Mouse (Mus musculus): Measurements from ENCODE around the gene Gabpb2.

GRCm38 (mm10) chr3:95163419-95164255, 54.1 kb downstream of the Gabpb2 start:
- TF ChIP-seq CTCF (IDR thresholded peaks at IDR 0.05; ENCODE audit: low read depth, low read length), result no peak
- TF ChIP-seq POLR2A (IDR thresholded peaks at IDR 0.05; ENCODE audit: insufficient read depth, low read length), result no peak

Data from ES-Bruce4 (cell line).